Mouse (Mus musculus) gastrocnemius, postnatal 14 days (tissue): ENCODE measurements around the gene Tet3. TPM values are rescaled to one million over a fixed set of nuclear protein-coding genes. Genes with fewer than 3 reads are reported as not detected.

Experiments used
- DNase-seq: peaks from one replicate; pipeline ENCODE4 v3.0.0; 2021; ENCODE audit warnings: mixed read lengths
- intact Hi-C: fragments of 180-260 bp; cut with DNase I; formaldehyde crosslinking; loops from one replicate; pipeline ENCODE4 v1.15.1; 2025; ENCODE audit warnings: low total_unique reads
- long read RNA-seq, 2 experiments: library from polyadenylated mRNA; stranded (forward); transcript quantifications; one replicate each; pipeline ENCODE4 v2.0.0; 2021
- total RNA-seq, 2 experiments: library from RNA; stranded (reverse); gene quantifications; 2 replicates each; pipeline ENCODE4 v1.2.3; 2021

Gene Tet3
- total RNA-seq: 10 to 100 TPM; 30.4 to 36.7 TPM
- long read RNA-seq, experiment 1, partial matches to known transcripts: 3 of 8 reads
- long read RNA-seq, experiment 1, other reads (novel, unspliced or antisense): 5 of 8 reads
- long read RNA-seq, experiment 2, partial matches to known transcripts: 0 of 6 reads
- long read RNA-seq, experiment 2, other reads (novel, unspliced or antisense): 6 of 6 reads

DNA sequence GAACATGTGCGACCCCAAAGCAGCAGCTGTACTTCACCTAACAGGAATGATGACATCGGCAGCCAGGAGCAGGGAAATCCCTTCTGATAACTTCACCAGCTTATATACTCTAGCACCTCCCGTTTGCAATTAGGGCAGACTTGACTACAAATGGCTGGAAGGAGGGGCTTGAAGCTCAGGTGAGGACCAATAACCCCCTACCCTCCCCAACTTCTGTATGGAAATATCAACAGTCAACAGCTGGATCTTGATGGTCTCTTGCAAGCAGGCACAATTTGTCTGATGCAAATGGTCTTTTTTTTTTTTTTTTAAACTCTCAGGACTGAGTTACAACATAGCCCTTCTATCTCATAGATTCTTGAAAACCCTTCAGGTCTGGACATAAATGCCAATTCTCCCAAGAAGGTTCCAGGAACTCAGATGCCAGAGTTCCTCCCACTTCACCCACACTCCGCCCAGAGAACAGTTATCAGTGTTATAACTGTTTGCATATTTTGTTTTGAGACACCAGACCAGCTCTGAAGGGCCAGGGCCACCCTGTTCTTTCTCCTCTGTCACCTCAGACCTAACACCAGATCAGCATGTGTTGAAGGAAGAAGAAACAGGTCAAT lies at the start of gene Tet3:
Gene Tet3, minus strand, starts transcription at position 51 of the 611 bp plus-strand sequence.
- intact Hi-C loops: loop anchor here (5.0 kb wide), 1 partner anchor 82 kb away; no protein-coding TSS in a partner anchor
- DNase-seq: no peak

DNA sequence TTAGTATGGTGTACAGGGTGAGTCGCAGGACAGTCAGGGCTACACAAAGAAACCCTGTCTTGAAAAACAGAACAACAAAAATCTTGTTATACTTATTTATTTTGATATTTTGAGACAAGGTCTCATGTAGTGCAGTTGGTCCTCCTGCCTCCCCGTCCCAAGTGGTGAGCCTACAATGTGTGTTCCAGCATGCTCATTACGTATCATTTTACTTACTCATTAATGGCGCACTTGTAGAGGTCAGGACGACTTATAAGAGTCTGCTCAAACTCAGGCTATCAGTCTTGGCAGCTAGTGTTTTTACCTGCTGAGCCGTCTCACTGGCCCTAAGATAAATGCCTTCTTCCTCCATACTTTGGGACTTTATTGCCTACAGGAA lies 48.3 kb upstream of the Tet3 start:
- intact Hi-C loops: no loop called here
- DNase-seq: no peak

DNA sequence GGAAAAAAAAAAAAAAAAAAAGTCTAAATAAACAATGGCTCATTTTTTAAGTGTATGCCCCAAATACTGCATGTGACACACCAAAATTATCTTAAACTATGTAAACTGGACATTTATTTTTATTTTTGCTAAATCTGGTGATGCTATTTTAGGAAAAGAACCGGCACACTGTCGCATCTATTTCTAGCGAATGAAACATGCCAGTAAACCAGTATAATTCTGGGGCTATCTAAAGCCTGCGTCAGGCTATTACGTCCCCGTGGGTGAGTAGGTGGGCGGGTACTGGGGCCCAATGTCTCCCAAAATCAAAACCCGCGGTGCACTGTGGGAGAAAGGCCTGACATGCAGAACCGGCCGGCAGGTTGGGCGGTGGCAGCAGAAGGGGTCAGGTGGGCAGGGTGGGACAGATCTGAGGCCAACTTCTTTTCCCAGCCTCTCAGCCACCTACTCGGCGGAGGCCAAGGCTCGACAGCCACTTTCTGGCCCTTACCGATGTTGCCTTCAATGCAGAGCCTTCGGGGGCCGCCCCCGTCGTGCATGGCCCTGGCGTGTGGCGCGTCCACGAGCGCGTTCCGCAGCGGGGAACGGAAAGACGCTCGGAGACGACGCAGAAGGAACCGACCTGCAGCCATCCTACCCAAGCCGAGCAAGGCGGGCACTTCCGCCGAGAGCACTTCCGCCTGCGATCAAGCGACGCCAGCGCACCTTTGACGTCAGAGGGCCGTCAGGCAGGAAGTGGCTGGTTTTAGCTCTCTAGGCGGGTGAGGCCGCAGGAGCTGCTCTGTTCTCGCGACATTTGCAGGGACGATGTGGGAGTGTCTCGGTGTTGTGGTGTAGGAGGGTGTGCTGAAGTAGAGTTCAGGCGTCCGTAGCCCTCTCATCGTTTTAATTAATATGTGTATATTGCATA lies 47.6 kb upstream of the Tet3 start, which contains the start of gene Dguok:
Gene Dguok, minus strand, starts transcription at position 712 of the 910 bp plus-strand sequence.
- DNase-seq: peak; percentile 97
- intact Hi-C loops: no loop called here

DNA sequence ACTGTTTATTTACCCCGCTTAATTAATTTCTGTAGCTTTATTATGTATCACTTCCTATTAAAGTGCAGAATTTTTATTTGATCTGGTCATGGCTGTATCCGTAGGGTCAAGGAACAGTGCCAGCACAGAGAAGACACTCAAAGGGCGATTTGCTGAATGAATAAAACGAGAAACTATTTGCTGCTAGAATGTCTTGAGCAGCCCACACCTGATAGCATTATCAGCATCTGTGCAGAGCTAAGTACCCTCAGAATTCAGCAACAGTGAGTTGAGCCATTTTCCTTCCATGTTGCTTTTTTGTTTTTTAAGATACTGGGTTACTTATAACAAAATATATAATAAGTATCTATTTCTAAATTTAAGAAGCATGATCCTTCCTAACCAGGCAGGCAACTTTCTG lies 46.7 kb upstream of the Tet3 start:
- DNase-seq: no peak
- intact Hi-C loops: no loop called here

DNA sequence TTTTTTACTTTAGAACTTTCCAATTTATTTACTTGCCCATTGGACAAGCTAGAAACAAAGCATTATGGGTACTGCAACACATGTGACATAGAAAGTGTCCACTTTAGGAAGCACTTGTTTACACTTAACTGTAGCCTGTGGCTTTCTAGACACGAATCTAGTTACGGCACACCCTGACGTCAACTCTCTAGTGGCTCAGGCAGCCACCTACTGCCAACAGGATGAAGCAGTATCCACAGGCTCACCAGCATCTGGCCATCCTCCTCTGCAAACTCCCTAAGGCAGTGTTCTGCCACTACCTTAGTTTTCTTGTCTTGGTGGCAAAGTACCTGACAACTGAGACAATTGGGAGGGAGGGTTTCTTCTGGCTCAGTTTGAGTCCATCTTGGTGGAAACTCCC lies 44.5 kb upstream of the Tet3 start:
- intact Hi-C loops: no loop called here
- DNase-seq: no peak

DNA sequence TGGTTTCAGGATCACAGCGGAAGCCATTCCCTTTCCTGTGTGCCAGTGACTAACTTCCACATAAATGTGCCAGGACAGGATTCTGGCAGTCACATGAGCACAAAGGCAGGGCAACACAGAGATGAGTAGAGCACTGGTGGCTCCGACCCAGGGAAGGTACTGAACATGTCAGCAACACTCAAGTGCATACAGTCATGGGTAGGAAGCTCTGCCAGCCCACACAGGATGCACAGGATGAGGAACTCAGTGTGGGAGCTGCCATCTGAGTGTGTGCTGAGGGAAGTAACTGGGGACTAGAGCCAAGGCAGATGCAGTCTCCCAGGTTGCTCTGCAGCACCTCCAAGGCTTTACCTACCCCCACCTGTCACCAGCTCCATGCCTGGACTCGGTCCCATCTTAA lies 43.8 kb upstream of the Tet3 start:
- no peak for DNase-seq
- intact Hi-C loops: no loop called here

DNA sequence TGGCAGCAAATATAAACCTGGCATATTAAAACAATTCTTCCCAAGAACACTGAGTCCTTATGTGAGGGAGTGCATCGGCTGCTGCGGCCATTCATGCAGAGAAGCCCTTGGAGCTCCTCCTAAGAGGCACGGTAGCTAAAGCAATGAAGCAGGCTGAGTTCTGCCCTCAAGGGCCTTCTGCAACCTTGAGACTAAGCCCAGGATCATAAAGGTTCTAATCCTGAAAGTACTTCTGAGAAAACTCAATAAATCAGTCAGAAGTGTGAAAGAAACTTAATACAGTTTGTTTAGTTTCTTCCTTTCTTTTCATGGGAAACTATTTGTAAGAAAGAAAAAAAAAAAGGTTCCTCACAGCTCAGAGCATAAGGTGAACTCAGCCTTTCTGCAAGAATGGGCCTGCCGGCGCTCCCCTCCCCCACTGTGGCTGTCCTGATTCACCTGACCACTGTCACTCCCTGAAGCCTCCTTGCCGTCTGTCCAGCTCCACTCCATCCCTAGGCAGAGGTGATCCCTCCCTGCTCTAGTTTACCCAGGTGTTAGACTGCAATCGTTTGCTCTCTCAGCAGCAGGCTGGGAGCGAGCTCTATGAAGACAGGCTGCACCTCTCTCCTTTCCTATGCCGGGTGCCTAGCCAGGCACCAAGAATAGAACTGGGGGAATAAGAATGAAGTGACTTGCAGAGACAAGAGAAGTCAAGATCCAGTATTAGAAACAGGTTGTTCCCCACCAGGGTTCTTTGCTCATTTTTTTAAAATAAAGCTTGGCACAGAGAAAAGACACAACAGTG lies 42.8 kb upstream of the Tet3 start:
- no peak for DNase-seq
- intact Hi-C loops: no loop called here

DNA sequence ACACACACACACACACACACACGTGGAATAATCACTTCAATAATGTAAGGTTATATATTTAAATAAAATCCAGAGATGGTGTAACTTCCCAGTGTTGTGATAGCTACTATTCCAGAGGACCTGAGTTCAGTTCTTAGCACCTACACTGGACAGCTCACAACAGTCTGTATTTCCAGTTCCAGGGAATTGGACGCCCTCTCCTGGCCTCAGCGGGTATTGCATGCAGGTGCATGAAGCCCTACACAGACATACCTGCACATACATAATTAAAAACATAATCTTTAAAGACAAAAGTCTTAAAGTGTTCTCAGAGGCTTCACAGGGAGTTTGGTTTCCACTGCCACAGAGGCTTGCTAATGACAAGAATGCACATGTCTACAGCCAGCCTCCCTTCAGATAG lies 41.6 kb upstream of the Tet3 start:
- DNase-seq: no peak
- intact Hi-C loops: no loop called here

DNA sequence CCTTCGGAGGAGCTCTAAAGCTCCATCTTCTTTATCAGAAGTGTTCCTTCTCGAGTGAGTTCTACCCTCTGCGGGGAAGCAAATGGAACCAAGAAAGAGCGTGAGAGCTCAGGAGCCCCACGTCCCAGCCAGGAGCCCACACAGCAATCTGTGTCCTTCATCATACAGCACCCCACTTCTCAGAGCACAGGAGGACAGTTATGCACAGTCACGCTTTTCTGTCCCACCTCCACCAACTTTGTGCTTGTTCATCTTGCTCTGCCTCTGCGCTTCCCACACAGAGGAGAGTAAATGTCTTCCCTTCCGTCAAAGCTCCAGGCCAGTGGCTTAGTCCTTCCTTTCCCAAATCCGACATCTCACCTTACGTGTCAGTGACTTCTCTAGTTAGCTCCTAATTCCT lies 40.2 kb upstream of the Tet3 start:
- intact Hi-C loops: no loop called here

DNA sequence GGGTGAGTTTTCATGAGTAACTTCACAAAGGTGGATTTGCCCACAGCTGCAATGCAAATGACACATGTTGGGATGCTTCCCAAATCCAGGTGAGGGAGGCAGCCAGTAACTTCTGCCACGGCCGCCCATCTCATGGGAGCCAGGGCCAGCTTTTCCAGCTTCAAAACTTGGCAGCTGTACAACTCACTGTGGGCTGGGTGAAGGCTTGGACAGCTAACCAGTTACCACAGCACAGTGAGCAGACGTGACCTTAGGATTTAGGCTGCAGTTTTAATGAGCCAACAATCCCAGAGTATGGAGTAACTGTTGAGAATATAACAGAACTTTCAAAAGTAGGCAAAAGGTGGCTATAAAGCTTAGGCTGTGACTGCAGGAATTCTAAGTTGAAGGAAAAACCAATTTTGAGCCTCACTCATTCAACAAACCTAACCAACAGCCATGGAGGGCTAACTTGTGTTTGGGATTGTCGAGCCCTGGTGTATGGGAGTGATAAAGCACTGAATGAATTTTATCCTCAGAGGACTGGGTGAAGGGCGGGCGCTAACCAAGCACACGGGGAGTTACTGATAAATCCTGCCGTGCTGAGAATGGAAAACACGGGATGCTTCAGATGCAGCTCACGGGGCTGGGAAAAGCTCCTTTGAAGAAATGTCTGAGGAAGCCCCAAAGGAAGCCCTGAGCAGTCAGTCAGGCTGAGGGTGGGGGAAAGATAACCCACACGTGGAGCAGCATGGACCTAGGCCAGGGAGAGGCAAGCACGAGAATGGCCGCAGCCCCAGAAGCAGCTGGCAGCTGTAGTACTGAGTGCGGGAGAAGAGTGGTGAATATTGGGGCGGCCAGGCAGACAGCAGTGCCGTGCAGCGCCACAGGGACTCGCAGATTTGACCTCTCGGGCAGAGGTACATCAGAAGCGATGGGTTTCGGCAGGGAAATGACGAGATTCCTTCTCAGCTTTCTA lies 38.1 kb upstream of the Tet3 start:
- DNase-seq: no peak
- intact Hi-C loops: no loop called here

More for the DNA sequence above, 40.2 kb upstream of the Tet3 start:
- no peak for DNase-seq

DNA sequence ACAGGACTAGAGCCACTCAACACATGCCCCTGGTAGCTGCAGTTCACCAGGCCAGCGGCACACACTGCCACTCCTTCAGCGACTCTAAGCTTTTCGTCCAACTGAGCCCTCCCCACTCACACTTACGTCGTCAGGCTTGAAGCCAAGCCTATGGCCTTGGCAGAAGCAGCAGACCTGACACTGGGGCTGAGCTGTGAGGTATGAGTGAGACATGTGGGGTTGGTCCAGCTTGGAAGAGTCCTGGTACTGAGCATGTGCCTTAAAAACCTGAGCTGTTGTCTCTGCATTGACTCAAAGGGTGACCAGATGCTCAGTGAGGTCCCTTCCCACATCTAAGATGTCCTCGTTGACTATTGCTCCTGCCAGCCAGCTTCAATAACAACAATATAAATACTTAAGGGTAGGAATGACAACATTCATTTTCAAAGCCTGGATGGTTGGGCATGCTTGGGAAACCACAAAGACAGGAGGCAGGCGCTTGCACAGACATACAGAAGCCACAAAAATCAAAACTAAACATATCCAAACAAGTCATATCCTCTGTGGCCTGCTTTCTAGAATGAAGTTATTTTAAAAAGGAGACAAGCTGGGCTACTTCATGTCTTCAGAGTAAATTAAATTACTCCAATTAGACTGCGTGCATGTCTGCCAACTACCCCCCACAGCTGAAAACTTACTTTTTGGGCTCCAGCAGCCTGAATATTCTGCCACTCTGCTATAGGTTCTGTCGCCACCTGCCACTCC lies 37.3 kb upstream of the Tet3 start:
- no peak for DNase-seq
- intact Hi-C loops: no loop called here

DNA sequence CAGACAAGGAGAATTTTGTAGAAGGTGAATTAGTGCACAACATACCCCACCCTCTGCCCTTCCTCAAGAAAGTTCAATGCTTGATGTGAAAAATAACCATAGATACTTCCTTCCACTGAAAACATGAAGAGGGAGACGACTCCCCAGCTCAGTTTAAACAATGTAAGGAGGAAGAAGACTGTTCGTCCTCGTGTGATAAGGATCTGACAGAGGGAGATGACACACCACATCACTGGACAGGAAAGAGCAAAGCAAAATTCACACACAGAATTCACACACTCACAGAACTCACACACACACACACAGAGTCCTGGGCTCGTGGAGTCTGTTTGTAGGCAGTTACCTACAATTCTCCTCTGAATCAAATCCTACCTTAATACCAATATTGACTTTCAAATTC lies 31.7 kb upstream of the Tet3 start:
- no peak for DNase-seq
- intact Hi-C loops: no loop called here

DNA sequence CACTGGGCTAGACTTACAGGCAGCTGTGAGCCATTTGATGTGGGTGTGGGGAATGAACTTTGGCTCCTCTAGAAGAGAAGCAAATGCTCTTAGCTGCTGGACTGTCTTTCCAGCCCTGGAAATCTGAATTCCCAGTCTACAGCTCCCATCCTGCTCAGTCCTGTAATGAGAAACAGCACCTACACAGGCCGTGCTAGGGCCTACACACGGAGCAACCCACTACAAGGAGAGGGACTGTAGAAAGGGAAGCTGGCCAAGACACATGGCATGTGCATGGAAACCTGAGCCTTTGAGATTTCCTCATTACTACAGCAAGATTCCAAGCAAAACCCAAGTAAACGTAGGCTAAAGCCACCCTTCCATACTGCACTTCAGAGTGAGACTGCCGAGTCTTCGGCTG lies 29.3 kb upstream of the Tet3 start:
- intact Hi-C loops: no loop called here
- DNase-seq: no peak

DNA sequence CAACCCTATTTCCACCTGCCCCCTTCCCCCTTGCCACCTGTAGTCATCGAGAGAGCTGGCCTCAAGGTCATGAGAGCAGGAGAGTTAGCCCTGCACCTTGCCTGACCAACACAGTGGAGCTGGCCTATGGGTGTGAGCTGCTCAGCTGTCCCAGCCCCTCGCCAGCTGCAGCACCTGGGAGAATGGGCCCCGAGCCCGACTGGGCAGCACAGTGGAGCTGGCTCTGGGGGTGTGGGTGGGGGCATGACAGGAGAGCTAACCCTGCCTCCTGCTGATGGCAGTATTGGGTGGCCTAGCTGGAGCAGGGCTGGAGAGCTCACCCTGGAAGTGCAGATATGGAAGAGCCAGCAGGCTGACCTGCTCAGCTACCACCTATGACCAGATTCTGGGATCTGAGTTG lies 28.4 kb upstream of the Tet3 start:
- intact Hi-C loops: no loop called here
- DNase-seq: peak; percentile 72

DNA sequence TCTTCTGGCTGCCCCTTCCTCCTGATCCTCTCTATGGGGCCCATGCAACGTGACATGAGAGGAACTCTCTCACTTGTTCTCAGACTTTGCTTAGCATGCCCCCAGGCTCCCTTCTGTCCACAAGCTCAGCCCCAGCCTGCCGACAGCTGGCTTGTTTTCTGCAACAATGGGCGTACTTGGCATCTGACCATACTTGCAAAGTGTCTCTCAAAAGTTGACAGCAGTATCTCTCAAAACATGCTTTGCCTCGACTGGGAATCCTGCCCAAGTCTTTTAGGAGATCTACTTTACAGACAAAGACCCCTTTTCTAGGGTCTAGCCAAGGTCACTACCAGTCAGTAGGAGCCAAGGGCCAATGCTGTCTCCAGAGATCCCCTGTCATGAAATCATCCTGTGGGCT lies 27.0 kb upstream of the Tet3 start:
- intact Hi-C loops: no loop called here
- no peak for DNase-seq

DNA sequence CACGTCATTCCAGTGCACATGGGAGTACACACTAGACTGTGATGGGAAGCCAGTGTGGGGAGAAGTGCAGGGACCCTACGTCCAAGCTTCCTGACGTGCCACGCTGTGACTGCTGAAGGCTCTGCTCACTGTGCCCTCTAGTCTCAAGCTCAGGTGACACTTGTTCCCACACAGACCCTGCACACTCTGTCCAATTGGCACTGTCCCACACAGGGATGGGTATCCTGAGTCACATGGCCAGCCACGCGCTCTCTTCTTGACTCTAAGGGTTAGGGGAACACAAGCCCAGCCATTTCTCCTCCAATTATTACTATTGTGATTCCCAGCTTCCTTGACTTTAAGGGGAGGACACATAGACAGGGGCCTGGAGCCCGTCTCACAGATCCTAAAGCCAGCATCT lies 24.9 kb upstream of the Tet3 start:
- no peak for DNase-seq
- intact Hi-C loops: no loop called here

DNA sequence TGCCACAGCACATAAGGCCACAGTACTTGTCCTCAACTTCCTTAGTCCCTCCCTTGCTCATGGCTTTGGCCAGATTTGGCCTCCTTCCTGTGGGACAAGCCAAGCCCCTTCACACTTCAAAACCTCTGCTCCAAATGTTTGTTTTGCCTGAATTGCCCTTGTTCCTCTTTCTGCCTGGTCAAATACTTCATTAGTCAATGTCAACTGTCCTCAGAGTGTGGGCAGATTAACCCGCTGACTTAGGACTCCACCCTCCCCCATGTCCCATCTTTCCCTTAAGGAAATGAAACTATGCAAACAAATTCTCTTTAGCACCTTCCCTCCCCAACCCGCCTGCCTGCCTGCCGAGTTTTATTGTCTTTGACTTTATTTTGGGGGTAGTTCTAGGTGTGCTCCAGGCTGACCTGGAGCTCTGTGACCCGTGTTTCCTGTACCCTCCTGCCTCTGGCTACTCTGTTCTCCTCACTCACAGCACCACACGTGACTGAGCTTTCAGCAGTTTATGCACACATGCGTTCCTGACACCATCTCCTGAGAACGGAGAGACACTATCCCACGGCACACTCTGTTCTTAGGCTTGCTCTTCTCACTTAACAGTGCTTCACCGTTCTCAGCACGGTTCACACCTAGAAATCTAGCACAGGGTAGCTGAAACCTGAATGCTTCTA lies 23.7 kb upstream of the Tet3 start:
- no peak for DNase-seq
- intact Hi-C loops: no loop called here
